Comparison of ENCODE assay signal across 17 mouse cellular contexts in the genomic region with DNA sequence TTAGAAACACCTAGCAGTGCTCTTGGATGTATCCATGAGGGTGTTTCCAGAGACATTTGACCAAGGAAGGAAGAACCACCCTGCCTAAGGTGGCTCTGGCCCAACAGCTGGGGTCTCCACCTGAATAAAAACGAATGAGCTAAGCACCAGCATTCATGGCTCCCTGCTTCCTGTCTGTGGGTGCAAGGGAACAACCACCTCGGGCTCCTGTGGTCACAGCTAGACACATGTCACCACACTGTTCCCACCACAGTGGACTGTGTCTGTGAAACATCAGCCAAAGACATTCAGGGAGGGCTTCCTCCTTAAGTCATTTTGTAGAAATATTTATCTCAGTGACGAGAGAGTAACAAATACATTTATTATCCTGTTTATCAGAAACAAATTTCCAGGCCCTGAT.
"Had no signal": no experiment of that assay in that cellular context is flagged by ENCODE, and none has a peak within 500 bp of the region (broad histone marks: within the 10 kb centered on the region; RNA-seq: fewer than 3 reads in every experiment).

No protein-coding gene starts in this region.

- H3K4me2 ChIP-seq: lung, embryonic 15.5 days; midbrain, embryonic 12.5 days; neural tube, embryonic 12.5 days; stomach, embryonic 15.5 days had no signal

- DNase-seq: liver, postnatal 0 days; lung, adult 2 months; lung, postnatal 14 days; lung, postnatal 36 days; midbrain, embryonic 14.5 days; right cerebral cortex, postnatal 14 days; thymus, adult 2 months; thymus, postnatal 25 days; thymus, postnatal 4 days had no signal

- H3K27me3 ChIP-seq: lung, embryonic 15.5 days; midbrain, embryonic 12.5 days; neural tube, embryonic 12.5 days; stomach, embryonic 15.5 days had no signal

- H3K27ac ChIP-seq: lung, embryonic 15.5 days; macrophage; midbrain, embryonic 10.5 days; midbrain, embryonic 12.5 days; neural tube, embryonic 12.5 days; stomach, embryonic 15.5 days; stomach, postnatal 0 days had no signal

- H3K9ac ChIP-seq: liver, postnatal 0 days; lung, embryonic 15.5 days; midbrain, embryonic 12.5 days; neural tube, embryonic 12.5 days; stomach, embryonic 15.5 days had no signal

- H3K4me3 ChIP-seq: lung, embryonic 15.5 days; midbrain, embryonic 10.5 days; midbrain, embryonic 12.5 days; neural tube, embryonic 12.5 days; stomach, embryonic 15.5 days had no signal

- ATAC-seq: liver, postnatal 0 days; lung, postnatal 0 days had no signal

- H3K4me1 ChIP-seq: lung, embryonic 15.5 days; midbrain, embryonic 12.5 days; neural tube, embryonic 12.5 days; stomach, embryonic 15.5 days had no signal

- H3K9me3 ChIP-seq: lung, embryonic 15.5 days; midbrain, embryonic 10.5 days; midbrain, embryonic 12.5 days; neural tube, embryonic 12.5 days; stomach, embryonic 15.5 days had no signal

- H3K36me3 ChIP-seq: lung, embryonic 15.5 days; midbrain, embryonic 10.5 days; midbrain, embryonic 12.5 days; neural tube, embryonic 12.5 days; stomach, embryonic 15.5 days had no signal
